Mouse (Mus musculus) lung, embryonic 15.5 days (tissue): ENCODE data around the gene Fam89a. TPM values are rescaled to one million over a fixed set of nuclear protein-coding genes. Genes with fewer than 3 reads are reported as not detected.

ENCODE experiments used
- ATAC-seq: fragments of 200-750 bp; cut with Nextera tagmentation; 2 replicates; pipeline ENCODE4 v1.8.0; 2017; ENCODE audit warnings: moderate number of reproducible peaks, borderline replicate concordance; ENCODE audit not compliant: low FRiP score, low TSS enrichment; ENCODE audit errors: extremely low read depth
- H3K27ac ChIP-seq: fragments of 300-500 bp; sonication (generic); 2 replicates; pipeline ENCODE4 v1.5.1; 2015; ENCODE audit warnings: moderate library complexity, mild to moderate bottlenecking, inconsistent platforms
- H3K27me3 ChIP-seq: fragments of 300-500 bp; sonication (generic); 2 replicates; pipeline ENCODE4 v1.6.1; 2015; ENCODE audit warnings: inconsistent platforms
- H3K36me3 ChIP-seq: fragments of 300-500 bp; sonication (generic); 2 replicates; pipeline ENCODE4 v1.6.1; 2015; ENCODE audit warnings: inconsistent platforms
- H3K4me1 ChIP-seq: fragments of 300-500 bp; sonication (generic); 2 replicates; pipeline ENCODE4 v1.6.1; 2015; ENCODE audit warnings: inconsistent platforms
- H3K4me2 ChIP-seq: fragments of 300-500 bp; sonication (generic); 2 replicates; pipeline ENCODE4 v1.6.1; 2015; ENCODE audit warnings: inconsistent platforms, mild to moderate bottlenecking, moderate library complexity
- H3K4me3 ChIP-seq: fragments of 300-500 bp; sonication (generic); 2 replicates; pipeline ENCODE4 v1.5.1; 2015; ENCODE audit warnings: mild to moderate bottlenecking, inconsistent platforms
- H3K9ac ChIP-seq: fragments of 300-500 bp; sonication (generic); 2 replicates; pipeline ENCODE4 v1.6.1; 2015; ENCODE audit warnings: inconsistent platforms
- H3K9me3 ChIP-seq: fragments of 300-500 bp; sonication (generic); 2 replicates; pipeline ENCODE4 v1.6.1; 2016; ENCODE audit warnings: inconsistent platforms
- WGBS: fragments of 180-500 bp; shearing (Covaris S2); methylation state at CpG from one replicate; pipeline ENCODE4 v1.1.7; 2015; 5-methylcytosine and 5-hydroxymethylcytosine counted together
- polyA plus RNA-seq: library from polyadenylated mRNA; unstranded; fragments of >200 nt; fragmentation: Nextera tagmentation; extraction: Ambion mirVana; gene quantifications from 2 replicates; pipeline ENCODE4 v1.2.1, GENCODE M21; 2015

Gene Fam89a
- polyA plus RNA-seq, 1 experiment from 2014 or later, result 11.3 TPM

DNA sequence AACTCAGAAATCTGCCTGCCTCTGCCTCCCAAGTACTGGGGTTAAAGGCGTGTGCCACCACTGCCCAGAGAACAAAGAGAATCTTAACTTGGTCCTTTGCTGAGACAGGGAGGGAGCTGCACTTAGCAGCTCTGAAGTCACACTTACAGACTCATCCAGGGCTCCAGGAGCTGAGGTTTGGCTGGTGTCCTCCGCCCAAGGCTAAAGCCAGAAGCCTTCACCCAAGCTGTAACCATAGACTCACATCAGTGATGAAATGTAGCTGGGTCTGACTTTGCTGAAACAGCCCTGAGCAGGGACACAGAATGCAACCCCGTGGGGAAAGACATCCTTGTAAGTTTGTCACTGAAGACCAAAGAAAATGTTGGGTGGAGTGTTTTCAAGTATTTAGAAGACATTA is 30.8 kb upstream of the Fam89a start:
- H3K9me3 ChIP-seq, result no peaks in the 10 kb centered on the region
- 77% methylated on average over 3 of the region's 3 CpGs for WGBS

DNA sequence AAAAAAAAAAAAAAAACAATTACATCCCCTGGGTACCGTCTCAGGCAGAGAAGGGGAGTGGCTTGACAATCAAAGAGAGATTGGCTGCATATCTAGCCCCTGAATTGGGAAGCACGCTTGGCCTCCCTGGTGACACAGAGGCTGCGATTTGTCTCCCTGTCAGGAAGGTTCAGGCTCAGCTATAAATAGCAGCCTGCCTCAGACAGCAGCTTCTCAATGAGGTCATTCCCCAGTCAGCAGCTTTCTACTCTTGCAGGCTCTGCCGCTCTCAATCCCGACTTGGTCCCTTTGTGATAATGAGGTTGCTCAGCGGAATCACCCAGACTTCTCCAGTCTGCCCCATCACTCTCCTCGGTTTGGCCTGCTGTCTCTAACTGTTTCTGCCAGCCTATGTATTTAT is 28.6 kb upstream of the Fam89a start:
- no peaks in the 10 kb centered on the region; the same call in 1 of the 2 replicates for H3K27me3 ChIP-seq
- no peak overlapping the region for H3K4me2 ChIP-seq
- no peaks in the 10 kb centered on the region for H3K9me3 ChIP-seq
- H3K27ac ChIP-seq, result no peak overlapping the region
- 6% methylated on average over 7 of the region's 7 CpGs for WGBS
- peaks cover 7% of the 10 kb centered on the region for H3K4me1 ChIP-seq
- H3K4me3 ChIP-seq, result no peak overlapping the region
- no peak for ATAC-seq
- no peak overlapping the region for H3K9ac ChIP-seq
- H3K36me3 ChIP-seq, result no peaks in the 10 kb centered on the region

More for the DNA sequence above, 30.8 kb upstream of the Fam89a start:
- Histone ChIP-seq H3K4me1 (peaks cover 3% of the 10 kb centered on the region; the same call in 1 of the 2 replicates), H3K27me3 (no peaks in the 10 kb centered on the region; the same call in 1 of the 2 replicates), H3K4me3 (no peak overlapping the region), H3K4me2 (no peak overlapping the region), H3K27ac (no peak overlapping the region), H3K36me3 (no peaks in the 10 kb centered on the region), H3K9ac (no peak overlapping the region)
- ATAC-seq, result no peak

DNA sequence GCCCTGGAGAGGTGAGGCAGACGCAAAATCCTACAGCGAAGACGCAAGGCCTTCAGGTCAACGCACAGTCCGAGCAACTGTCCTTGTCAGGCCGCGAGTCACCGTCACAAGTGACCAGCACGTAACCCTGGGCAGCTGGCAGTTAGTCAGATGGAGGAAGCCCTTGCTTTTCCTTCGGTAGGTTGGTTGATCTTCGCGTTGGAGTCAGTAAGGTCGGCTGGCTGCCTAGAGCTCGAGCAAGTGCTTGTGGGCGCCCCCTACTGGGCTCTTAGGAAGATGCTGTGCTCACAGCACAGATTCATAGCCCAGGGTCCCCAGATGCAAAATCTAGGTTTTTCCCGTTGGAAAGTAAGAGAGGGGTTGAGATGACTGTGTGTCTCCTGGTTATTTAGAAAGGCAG is 24.1 kb upstream of the Fam89a start:
- ATAC-seq, result no peak
- WGBS, result 12% methylated on average over 16 of the region's 16 CpGs
- peak overlapping the region; percentile 51 for H3K4me2 ChIP-seq
- H3K4me1 ChIP-seq, result peaks cover 22% of the 10 kb centered on the region
- H3K4me3 ChIP-seq, result peak overlapping the region; percentile 17; the same call in 1 of the 2 replicates
- H3K27me3 ChIP-seq, result no peaks in the 10 kb centered on the region; the same call in 1 of the 2 replicates
- no peaks in the 10 kb centered on the region for H3K9me3 ChIP-seq
- no peak overlapping the region for H3K9ac ChIP-seq
- H3K36me3 ChIP-seq, result no peaks in the 10 kb centered on the region
- no peak overlapping the region for H3K27ac ChIP-seq

GRCm38 (mm10) chr8:124772389-124772788 is 20.8 kb upstream of the Fam89a start:
- Histone ChIP-seq H3K9ac (no peak overlapping the region), H3K36me3 (no peaks in the 10 kb centered on the region), H3K9me3 (no peaks in the 10 kb centered on the region), H3K27me3 (no peaks in the 10 kb centered on the region), H3K4me2 (no peak overlapping the region), H3K4me1 (peaks cover 19% of the 10 kb centered on the region), H3K4me3 (no peak overlapping the region), H3K27ac (no peak overlapping the region)
- ATAC-seq, result no peak
- WGBS, result 30% methylated on average over 2 of the region's 2 CpGs

GRCm38 (mm10) chr8:124763061-124763460 is 11.4 kb upstream of the Fam89a start:
- no peak overlapping the region for H3K4me3 ChIP-seq
- no peak overlapping the region for H3K4me2 ChIP-seq
- no peaks in the 10 kb centered on the region for H3K9me3 ChIP-seq
- no peak overlapping the region for H3K9ac ChIP-seq
- 55% methylated on average over 7 of the region's 7 CpGs for WGBS
- H3K27me3 ChIP-seq, result no peaks in the 10 kb centered on the region
- no peaks in the 10 kb centered on the region for H3K4me1 ChIP-seq
- H3K27ac ChIP-seq, result no peak overlapping the region
- no peaks in the 10 kb centered on the region for H3K36me3 ChIP-seq
- ATAC-seq, result no peak

DNA sequence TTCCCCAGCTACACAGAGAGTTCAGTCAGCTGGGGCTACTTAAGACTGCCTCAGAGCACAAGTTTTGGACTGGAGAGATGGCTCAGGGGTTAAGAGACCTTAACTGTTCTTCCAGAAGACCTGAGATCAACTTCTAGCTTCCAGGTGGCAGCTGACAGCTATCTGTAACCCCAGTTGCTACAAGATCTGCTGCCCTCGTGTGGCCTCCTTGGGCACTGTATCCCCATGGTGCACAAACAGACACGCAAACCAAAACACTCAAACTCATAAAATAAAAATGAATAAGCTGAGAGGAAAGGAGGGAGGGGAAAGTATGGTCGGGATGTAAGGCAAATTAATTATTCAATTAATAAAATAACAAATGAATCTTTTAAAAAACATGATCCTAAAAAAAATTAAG is 6.9 kb upstream of the Fam89a start:
- H3K4me2 ChIP-seq, result no peak overlapping the region
- H3K4me3 ChIP-seq, result no peak overlapping the region
- H3K27me3 ChIP-seq, result no peaks in the 10 kb centered on the region
- no peak for ATAC-seq
- H3K4me1 ChIP-seq, result peaks cover 17% of the 10 kb centered on the region
- no peak overlapping the region for H3K27ac ChIP-seq
- no peaks in the 10 kb centered on the region for H3K9me3 ChIP-seq
- whole genome bisulfite sequencing, result 37% methylated on average over 3 of the region's 3 CpGs
- no peak overlapping the region for H3K9ac ChIP-seq
- no peaks in the 10 kb centered on the region for H3K36me3 ChIP-seq

- Histone ChIP-seq H3K4me1 (peaks cover 31% of the 10 kb centered on the region), H3K36me3 (no peaks in the 10 kb centered on the region), H3K27me3 (peaks cover 17% of the 10 kb centered on the region), H3K4me3 (no peak overlapping the region), H3K9me3 (no peaks in the 10 kb centered on the region), H3K27ac (peak overlapping the region; percentile 41; the same call in 1 of the 2 replicates), H3K4me2 (no peak overlapping the region), H3K9ac (no peak overlapping the region)
- no peak for ATAC-seq
- WGBS, result 57% methylated on average over 5 of the region's 5 CpGs
Observed at GRCm38 (mm10) chr8:124756601-124757000, 5.0 kb upstream of the Fam89a start.

DNA sequence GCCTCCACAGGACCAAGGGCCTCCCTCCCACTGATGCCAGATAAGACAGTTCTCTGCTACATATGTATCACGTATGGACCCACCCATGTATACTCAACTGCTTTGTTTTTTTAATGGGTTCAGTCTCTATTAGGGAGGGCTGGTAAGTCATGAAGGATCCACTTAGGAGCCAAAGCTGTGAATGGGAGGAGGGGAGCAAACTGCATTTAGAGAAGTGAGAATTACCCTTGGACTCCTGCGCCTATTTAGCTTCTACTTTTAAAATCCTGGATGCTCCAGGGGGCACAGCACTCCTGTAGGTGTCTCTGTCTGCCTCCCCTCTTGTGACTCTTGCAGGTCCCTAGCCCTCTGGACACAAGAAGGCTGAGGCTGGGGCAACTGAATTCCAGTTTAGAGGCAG is 4.5 kb upstream of the Fam89a start:
- H3K4me1 ChIP-seq, result peaks cover 36% of the 10 kb centered on the region
- no peaks in the 10 kb centered on the region for H3K36me3 ChIP-seq
- no peak for ATAC-seq
- no peak overlapping the region for H3K4me3 ChIP-seq
- peak overlapping the region; percentile 41; the same call in 1 of the 2 replicates for H3K27ac ChIP-seq
- H3K27me3 ChIP-seq, result peaks cover 22% of the 10 kb centered on the region
- H3K9ac ChIP-seq, result no peak overlapping the region
- H3K9me3 ChIP-seq, result no peaks in the 10 kb centered on the region
- H3K4me2 ChIP-seq, result no peak overlapping the region
- WGBS, result 39% methylated on average over 2 of the region's 2 CpGs

- Histone ChIP-seq H3K4me3 (no peak overlapping the region), H3K9ac (no peak overlapping the region), H3K27me3 (peaks cover 29% of the 10 kb centered on the region), H3K9me3 (no peaks in the 10 kb centered on the region), H3K27ac (peak overlapping the region; percentile 84), H3K4me1 (peaks cover 39% of the 10 kb centered on the region), H3K36me3 (no peaks in the 10 kb centered on the region), H3K4me2 (no peak overlapping the region)
- ATAC-seq, result no peak
- WGBS, result 62% methylated on average over 8 of the region's 8 CpGs
Observed at GRCm38 (mm10) chr8:124755481-124755880, 3.8 kb upstream of the Fam89a start.

DNA sequence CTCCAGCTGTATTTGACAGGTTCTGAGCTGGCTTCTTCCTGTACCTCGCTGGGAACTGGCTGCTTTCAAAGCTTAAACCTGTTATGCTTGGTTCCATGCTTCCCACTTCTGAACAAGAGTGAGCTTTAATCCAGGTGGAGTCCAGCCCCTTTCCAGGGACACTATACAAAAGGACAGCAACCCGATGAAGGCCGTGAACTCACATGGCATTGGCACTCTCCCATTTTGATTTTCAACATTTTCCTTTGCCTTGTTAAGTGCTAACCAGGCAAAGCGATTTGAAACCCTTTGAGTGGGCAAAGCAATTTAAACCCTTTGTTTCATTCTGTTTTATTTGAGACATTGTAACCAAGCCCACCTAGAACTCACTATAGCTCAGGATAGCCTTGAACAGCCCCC is 3.2 kb upstream of the Fam89a start:
- H3K36me3 ChIP-seq, result no peaks in the 10 kb centered on the region
- 27% methylated on average over 4 of the region's 4 CpGs for WGBS
- H3K27ac ChIP-seq, result peak overlapping the region; percentile 84
- no peak overlapping the region for H3K4me3 ChIP-seq
- 0 out of 2 replicates have a peak overlapping the region, but pooled peaks have one; percentile 4 for H3K4me2 ChIP-seq
- peaks cover 39% of the 10 kb centered on the region for H3K4me1 ChIP-seq
- no peak overlapping the region for H3K9ac ChIP-seq
- peaks cover 34% of the 10 kb centered on the region for H3K27me3 ChIP-seq
- no peaks in the 10 kb centered on the region for H3K9me3 ChIP-seq
- no peak for ATAC-seq

- peak; percentile 84 for ATAC-seq
- Histone ChIP-seq H3K4me3 (no peak overlapping the region), H3K4me1 (peaks cover 39% of the 10 kb centered on the region), H3K27me3 (peaks cover 36% of the 10 kb centered on the region), H3K9ac (no peak overlapping the region), H3K4me2 (0 out of 2 replicates have a peak overlapping the region, but pooled peaks have one; percentile 4), H3K36me3 (no peaks in the 10 kb centered on the region), H3K27ac (peak overlapping the region; percentile 84), H3K9me3 (no peaks in the 10 kb centered on the region)
- 10% methylated on average over 11 of the region's 11 CpGs for WGBS
Observed at GRCm38 (mm10) chr8:124754101-124754791, 2.6 kb upstream of the Fam89a start.

DNA sequence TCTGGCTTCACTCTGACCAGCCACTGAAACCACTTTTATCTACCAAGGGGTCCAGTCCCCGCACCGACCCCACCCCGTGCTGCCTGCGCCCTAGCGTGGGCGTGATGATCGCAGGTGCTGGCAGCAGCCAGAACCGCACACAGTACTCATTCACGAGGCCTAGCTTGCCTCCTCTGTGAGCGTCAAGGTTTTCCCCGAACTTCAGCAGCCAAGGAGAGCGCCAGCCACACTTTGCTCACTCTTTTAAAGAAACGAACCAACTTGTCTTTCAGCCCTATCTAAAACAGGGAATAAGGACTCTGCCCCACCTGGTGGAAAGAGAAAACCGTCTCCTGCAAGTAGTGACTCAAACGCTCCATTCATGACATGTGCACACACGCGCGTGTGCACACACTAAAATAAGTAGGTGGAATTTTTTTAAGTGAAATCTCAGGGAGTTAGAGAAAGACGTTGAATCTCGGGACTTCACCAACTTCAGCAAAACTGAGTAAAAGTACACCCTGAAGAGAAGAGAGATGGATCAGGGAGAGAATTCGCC is 762 bp upstream of the Fam89a start:
- Histone ChIP-seq H3K9me3 (no peaks in the 10 kb centered on the region), H3K27me3 (peaks cover 36% of the 10 kb centered on the region), H3K9ac (no peak overlapping the region), H3K36me3 (no peaks in the 10 kb centered on the region), H3K27ac (peak overlapping the region; percentile 49), H3K4me1 (peaks cover 39% of the 10 kb centered on the region), H3K4me2 (peak overlapping the region; percentile 96), H3K4me3 (peak overlapping the region; percentile 74; the same call in 1 of the 2 replicates)
- ATAC-seq, result 0 out of 2 replicates have a peak, but pooled peaks have one; percentile 2
- 34% methylated on average over 21 of the region's 21 CpGs for WGBS
